Mouse (Mus musculus): ENCODE results near the gene Gli2. TPM values are rescaled to one million over a fixed set of nuclear protein-coding genes. Genes with fewer than 3 reads are reported as not detected.

Gli2 gene
- polyA plus RNA-seq, 1 experiment, result 0.65 TPM

- Histone ChIP-seq H3K27me3 (ENCODE audit: control insufficient read depth, insufficient read depth, insufficient read length) (no peaks in the 10 kb centered on the region), H3K36me3 (ENCODE audit: control insufficient read depth, insufficient read depth) (no peaks in the 10 kb centered on the region), H3K4me3 (no peak overlapping the region), H3ac (ENCODE audit: control insufficient read depth, insufficient read length) (no peak overlapping the region), H3K79me2 (ENCODE audit: control insufficient read depth, insufficient read depth) (no peaks in the 10 kb centered on the region), H3K4me2 (ENCODE audit: low read depth) (no peak overlapping the region)
- TF ChIP-seq MAX (IDR thresholded peaks at IDR 0.05; ENCODE audit: low read depth), result no peak
- no peak for TF ChIP-seq TCF3 (IDR thresholded peaks at IDR 0.05; ENCODE audit: insufficient read length, low read depth)
- TF ChIP-seq MYOG (IDR thresholded peaks at IDR 0.05; ENCODE audit: control insufficient read depth in 1 of 3, insufficient read depth in 1 of 3, insufficient read length in 2 of 3, low read depth in 2 of 3), result no peak
- no peak for TF ChIP-seq E2F4 (IDR thresholded peaks at IDR 0.05; ENCODE audit: insufficient read depth)
- TF ChIP-seq SRF (IDR thresholded peaks at IDR 0.05; ENCODE audit: control insufficient read depth, insufficient read length, low read depth), result no peak
- no peak for TF ChIP-seq MYOD1 (IDR thresholded peaks at IDR 0.05; ENCODE audit: control insufficient read depth in 1 of 3, insufficient read length in 2 of 3, low read depth in 2 of 3)
- no peak for TF ChIP-seq TCF12 (IDR thresholded peaks at IDR 0.05; ENCODE audit: insufficient read depth, poor library complexity, severe bottlenecking)
- TF ChIP-seq USF1 (IDR thresholded peaks at IDR 0.05; ENCODE audit: low read depth), result no peak
- TF ChIP-seq CEBPB (IDR thresholded peaks at IDR 0.05; ENCODE audit: insufficient read depth, poor library complexity, severe bottlenecking), result no peak
Measured at GRCm38 (mm10) chr1:118904431-118904830, 149.0 kb downstream of the Gli2 start.

GRCm38 (mm10) chr1:118903742-118904141 lies 149.7 kb downstream of the Gli2 start:
- Histone ChIP-seq H3K4me2 (ENCODE audit: low read depth) (no peak overlapping the region), H3K4me3 (no peak overlapping the region), H3K36me3 (ENCODE audit: control insufficient read depth, insufficient read depth) (no peaks in the 10 kb centered on the region), H3ac (ENCODE audit: control insufficient read depth, insufficient read length) (no peak overlapping the region), H3K27me3 (ENCODE audit: control insufficient read depth, insufficient read depth, insufficient read length) (no peaks in the 10 kb centered on the region), H3K79me2 (ENCODE audit: control insufficient read depth, insufficient read depth) (no peaks in the 10 kb centered on the region)
- TF ChIP-seq E2F4 (IDR thresholded peaks at IDR 0.05; ENCODE audit: insufficient read depth), result no peak
- TF ChIP-seq MAX (IDR thresholded peaks at IDR 0.05; ENCODE audit: low read depth), result no peak
- no peak for TF ChIP-seq POLR2AphosphoS2 (IDR thresholded peaks at IDR 0.05; ENCODE audit: insufficient read length, low read depth)
- TF ChIP-seq TCF3 (IDR thresholded peaks at IDR 0.05; ENCODE audit: insufficient read length, low read depth), result no peak
- TF ChIP-seq MYOG (IDR thresholded peaks at IDR 0.05; ENCODE audit: control insufficient read depth in 1 of 3, insufficient read depth in 1 of 3, insufficient read length in 2 of 3, low read depth in 2 of 3), result no peak
- TF ChIP-seq TCF12 (IDR thresholded peaks at IDR 0.05; ENCODE audit: insufficient read depth, poor library complexity, severe bottlenecking), result no peak
- no peak for TF ChIP-seq POLR2A (IDR thresholded peaks at IDR 0.05; ENCODE audit: insufficient read length, low read depth)

- no peak for TF ChIP-seq CEBPB (IDR thresholded peaks at IDR 0.05; ENCODE audit: insufficient read depth, poor library complexity, severe bottlenecking)
- TF ChIP-seq MYOD1 (IDR thresholded peaks at IDR 0.05; ENCODE audit: control insufficient read depth in 1 of 3, insufficient read length in 2 of 3, low read depth in 2 of 3), result no peak
- no peak for TF ChIP-seq MAX (IDR thresholded peaks at IDR 0.05; ENCODE audit: low read depth)
- TF ChIP-seq E2F4 (IDR thresholded peaks at IDR 0.05; ENCODE audit: insufficient read depth), result no peak
- no peak for TF ChIP-seq TCF12 (IDR thresholded peaks at IDR 0.05; ENCODE audit: insufficient read depth, poor library complexity, severe bottlenecking)
- TF ChIP-seq SRF (IDR thresholded peaks at IDR 0.05; ENCODE audit: control insufficient read depth, insufficient read length, low read depth), result no peak
- Histone ChIP-seq H3K79me2 (ENCODE audit: control insufficient read depth, insufficient read depth) (no peaks in the 10 kb centered on the region), H3ac (ENCODE audit: control insufficient read depth, insufficient read length) (no peak overlapping the region), H3K27me3 (ENCODE audit: control insufficient read depth, insufficient read depth, insufficient read length) (no peaks in the 10 kb centered on the region), H3K4me3 (no peak overlapping the region), H3K4me2 (ENCODE audit: low read depth) (no peak overlapping the region), H3K36me3 (ENCODE audit: control insufficient read depth, insufficient read depth) (no peaks in the 10 kb centered on the region)
Measured at GRCm38 (mm10) chr1:118901868-118902586, 151.4 kb downstream of the Gli2 start.

- Histone ChIP-seq H3K4me3 (no peak overlapping the region), H3K27me3 (ENCODE audit: control insufficient read depth, insufficient read depth, insufficient read length) (no peaks in the 10 kb centered on the region), H3K79me2 (ENCODE audit: control insufficient read depth, insufficient read depth) (no peaks in the 10 kb centered on the region), H3ac (ENCODE audit: control insufficient read depth, insufficient read length) (no peak overlapping the region), H3K36me3 (ENCODE audit: control insufficient read depth, insufficient read depth) (no peaks in the 10 kb centered on the region), H3K4me2 (ENCODE audit: low read depth) (no peak overlapping the region)
- no peak for TF ChIP-seq TCF3 (IDR thresholded peaks at IDR 0.05; ENCODE audit: insufficient read length, low read depth)
- TF ChIP-seq E2F4 (IDR thresholded peaks at IDR 0.05; ENCODE audit: insufficient read depth), result no peak
- no peak for TF ChIP-seq MYOD1 (IDR thresholded peaks at IDR 0.05; ENCODE audit: control insufficient read depth in 1 of 3, insufficient read length in 2 of 3, low read depth in 2 of 3)
- no peak for TF ChIP-seq MYOG (IDR thresholded peaks at IDR 0.05; ENCODE audit: control insufficient read depth in 1 of 3, insufficient read depth in 1 of 3, insufficient read length in 2 of 3, low read depth in 2 of 3)
- no peak for TF ChIP-seq REST (IDR thresholded peaks at IDR 0.05; ENCODE audit: insufficient read depth, insufficient read length)
- no peak for TF ChIP-seq MAX (IDR thresholded peaks at IDR 0.05; ENCODE audit: low read depth)
Measured at GRCm38 (mm10) chr1:118898351-118898750, 155.1 kb downstream of the Gli2 start.

DNA sequence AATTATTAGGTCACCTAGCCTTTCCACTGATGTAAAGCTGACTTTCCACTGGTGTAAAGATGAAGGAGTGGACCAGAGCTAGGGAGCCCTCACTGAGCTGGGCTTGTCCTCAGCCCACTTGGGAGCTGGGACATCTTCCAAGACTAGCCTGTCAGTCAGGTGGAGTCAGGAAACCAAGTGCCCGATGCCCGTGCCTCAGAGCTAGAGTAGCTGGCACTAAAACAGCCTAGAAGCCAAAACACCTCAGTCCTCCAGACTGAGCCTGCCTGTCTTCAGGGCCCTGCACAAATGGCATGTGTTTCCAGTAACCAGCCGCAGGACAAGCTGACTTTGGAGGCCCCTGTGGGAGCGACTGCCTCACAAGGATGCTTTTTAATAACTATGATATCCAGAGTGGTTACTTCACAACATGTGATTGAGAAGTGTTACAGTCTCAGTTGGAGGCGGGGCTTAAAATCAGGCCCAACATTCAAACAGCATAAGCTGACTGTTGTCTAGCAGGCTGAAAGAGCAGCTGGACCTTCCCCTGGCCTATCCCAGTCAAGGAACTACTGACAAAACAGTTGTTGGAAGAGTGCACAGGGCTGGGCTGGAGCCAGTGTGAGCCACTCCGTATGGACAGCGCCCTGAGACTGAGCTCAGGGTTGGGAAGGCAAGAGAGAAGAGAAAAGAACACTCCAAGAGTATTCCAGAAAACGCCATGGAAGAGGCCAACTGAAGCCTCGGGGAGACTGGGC lies 158.2 kb downstream of the Gli2 start:
- Histone ChIP-seq H3K4me3 (no peak overlapping the region), H3K4me2 (ENCODE audit: low read depth) (no peak overlapping the region)
- no peak for TF ChIP-seq MYOD1 (IDR thresholded peaks at IDR 0.05; ENCODE audit: control insufficient read depth in 1 of 3, insufficient read length in 2 of 3, low read depth in 2 of 3)
- TF ChIP-seq SRF (IDR thresholded peaks at IDR 0.05; ENCODE audit: control insufficient read depth, insufficient read length, low read depth), result no peak
- no peak for TF ChIP-seq REST (IDR thresholded peaks at IDR 0.05; ENCODE audit: insufficient read depth, insufficient read length)
- TF ChIP-seq MAX (IDR thresholded peaks at IDR 0.05; ENCODE audit: low read depth), result no peak
- TF ChIP-seq MYOG (IDR thresholded peaks at IDR 0.05; ENCODE audit: control insufficient read depth in 1 of 3, insufficient read depth in 1 of 3, insufficient read length in 2 of 3, low read depth in 2 of 3), result no peak
- no peak for TF ChIP-seq E2F4 (IDR thresholded peaks at IDR 0.05; ENCODE audit: insufficient read depth)
- no peak for TF ChIP-seq POLR2A (IDR thresholded peaks at IDR 0.05; ENCODE audit: insufficient read length, low read depth)
- TF ChIP-seq TCF12 (IDR thresholded peaks at IDR 0.05; ENCODE audit: insufficient read depth, poor library complexity, severe bottlenecking), result no peak
- no peak for TF ChIP-seq USF1 (IDR thresholded peaks at IDR 0.05; ENCODE audit: low read depth)

More for the DNA sequence above, 158.2 kb downstream of the Gli2 start:
- H3K36me3 ChIP-seq (ENCODE audit: control insufficient read depth, insufficient read depth), result no peaks in the 10 kb centered on the region
- no peaks in the 10 kb centered on the region for H3K27me3 ChIP-seq (ENCODE audit: control insufficient read depth, insufficient read depth, insufficient read length)
- no peak overlapping the region for H3ac ChIP-seq (ENCODE audit: control insufficient read depth, insufficient read length)
- no peaks in the 10 kb centered on the region for H3K79me2 ChIP-seq (ENCODE audit: control insufficient read depth, insufficient read depth)

Data from myocyte (in vitro differentiated cells).